Mouse (Mus musculus) induced T-regulatory cell, adult 2 months (primary cell): ENCODE measurements around the gene Hacd3.
"Not testable (repeated sequence)": the region's sequence is repeated elsewhere in the genome, so short reads cannot be mapped to it uniquely, and the experiment has no call there.

Experiments
- DNase-seq: peaks from one replicate; pipeline ENCODE4 v3.0.0-alpha.2; 2012; ENCODE audit warnings: low read depth

The Hacd3 gene

GRCm38 (mm10) chr9:65016978-65017827 lies 4.3 kb downstream of the Hacd3 start:
- DNase-seq = no peak

DNA sequence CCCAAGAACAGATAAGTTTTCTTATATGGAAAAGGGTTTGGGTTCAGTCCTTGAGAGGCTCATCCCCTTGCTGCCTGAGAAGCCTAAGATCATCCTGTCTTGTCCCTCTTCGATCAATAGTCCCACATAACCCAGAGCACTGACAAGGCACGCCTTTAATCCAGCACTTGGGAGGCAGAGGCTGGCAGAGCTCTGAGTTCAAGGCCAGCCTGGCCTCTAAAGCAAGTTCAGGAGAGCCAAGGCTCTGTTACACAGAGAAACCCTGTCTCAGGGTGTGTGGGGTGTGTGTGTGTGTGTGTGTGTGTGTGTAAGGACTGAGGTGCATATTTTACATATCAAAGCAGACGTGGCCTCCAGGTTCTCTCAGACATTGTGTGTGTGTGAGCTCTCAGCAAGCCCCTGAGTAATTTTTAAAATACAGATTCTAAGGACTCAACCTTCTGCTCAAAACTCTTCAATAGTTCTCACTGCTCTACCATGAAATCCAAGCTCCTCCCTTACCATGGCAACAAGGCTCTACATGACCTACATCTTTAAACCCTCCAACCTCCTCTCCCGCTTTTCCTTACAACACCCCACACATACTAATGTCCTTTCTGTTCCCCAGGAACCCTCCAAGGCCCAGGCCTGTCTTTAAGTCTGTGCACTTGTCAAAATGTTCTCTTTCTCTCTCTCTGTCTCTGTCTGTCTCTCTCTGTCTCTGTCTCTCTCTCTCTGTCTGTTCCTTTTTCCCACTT lies 5.1 kb downstream of the Hacd3 start:
- DNase-seq = no peak

DNA sequence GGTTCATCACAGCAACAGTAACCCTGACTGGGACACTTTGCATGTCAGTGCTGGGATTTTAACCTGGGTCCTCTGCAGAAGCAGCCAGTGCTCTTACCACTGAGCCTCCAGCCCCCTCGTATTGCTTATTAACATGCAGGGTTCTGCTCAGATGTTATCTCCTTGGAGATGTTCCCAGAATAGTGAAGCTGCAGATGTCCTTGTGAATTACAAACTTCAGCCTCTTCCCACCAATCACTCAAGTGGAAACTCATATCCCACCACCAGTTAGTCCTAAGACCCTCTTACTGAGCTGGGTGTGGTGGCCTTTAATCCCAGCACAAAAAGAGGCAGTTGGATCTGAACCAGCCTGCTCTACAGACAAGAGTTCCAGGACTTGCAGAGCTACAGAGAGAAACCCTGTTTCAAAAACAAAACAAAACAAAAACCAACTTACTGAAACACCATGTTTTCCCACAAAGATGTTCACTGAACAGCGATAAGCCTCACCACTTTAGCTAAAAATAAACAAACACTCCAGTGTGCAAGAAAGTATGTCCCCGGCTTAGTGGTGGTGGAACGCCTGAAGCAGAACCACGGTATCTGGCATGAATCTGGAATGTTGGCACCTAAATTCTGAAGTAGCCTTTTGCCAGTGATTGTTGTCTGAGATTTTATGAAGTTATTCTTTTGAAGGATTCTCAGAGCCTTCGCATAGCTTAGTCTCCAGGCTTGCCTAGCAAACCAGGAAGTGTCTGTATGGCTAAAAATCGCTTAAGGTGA lies 5.9 kb downstream of the Hacd3 start:
- no peak for DNase-seq

GRCm38 (mm10) chr9:65011304-65011703 lies 10.2 kb downstream of the Hacd3 start:
- peak; percentile 73 for DNase-seq

GRCm38 (mm10) chr9:65010632-65011031 lies 10.9 kb downstream of the Hacd3 start:
- peak; percentile 92 for DNase-seq

GRCm38 (mm10) chr9:65005737-65006136 lies 15.8 kb downstream of the Hacd3 start:
- DNase-seq = no peak

DNA sequence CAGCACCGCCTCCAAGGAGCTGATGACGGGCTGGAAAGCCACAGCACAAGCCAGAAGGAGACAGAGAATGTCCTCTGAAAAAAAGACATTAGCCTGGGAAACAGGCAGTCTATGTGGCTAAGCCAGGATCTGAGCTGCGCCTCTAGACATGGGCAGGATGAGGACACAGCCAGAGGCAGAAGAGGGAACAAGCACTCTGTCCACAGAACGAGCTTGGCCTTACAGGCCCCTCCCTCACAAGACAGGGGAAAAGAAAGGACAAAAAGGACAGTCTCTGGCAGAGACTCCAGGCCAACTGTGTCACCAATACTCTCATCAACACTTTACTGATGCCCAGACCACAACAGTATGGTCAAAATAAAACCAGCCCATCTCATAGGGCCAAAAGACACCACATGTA lies 20.0 kb downstream of the Hacd3 start:
- no peak for DNase-seq

GRCm38 (mm10) chr9:64995464-64995863 lies 26.0 kb downstream of the Hacd3 start:
- not testable (repeated sequence) for DNase-seq

DNA sequence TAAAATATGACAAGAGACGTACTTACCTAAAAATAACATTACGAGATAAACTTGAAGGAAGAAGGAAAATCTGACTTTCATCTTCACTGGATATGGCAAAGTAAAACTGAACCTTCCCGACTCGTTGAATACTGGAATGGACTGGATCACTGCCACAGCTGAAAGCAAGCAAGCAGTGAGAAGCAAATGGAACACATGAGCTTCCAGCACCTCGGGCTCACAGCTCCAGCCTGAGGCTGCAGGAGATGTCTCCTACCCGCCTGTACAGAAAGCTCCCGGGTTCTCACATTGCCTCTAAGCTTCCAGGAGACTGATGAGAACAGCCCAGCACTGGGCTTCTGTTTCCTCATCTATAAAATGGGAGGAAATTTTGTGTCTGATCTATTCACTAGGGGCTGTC lies 31.2 kb downstream of the Hacd3 start:
- DNase-seq = no peak

- no peak for DNase-seq
Observed at GRCm38 (mm10) chr9:64988443-64988842, 33.0 kb downstream of the Hacd3 start.

GRCm38 (mm10) chr9:64987651-64988050 lies 33.8 kb downstream of the Hacd3 start:
- DNase-seq = no peak

DNA sequence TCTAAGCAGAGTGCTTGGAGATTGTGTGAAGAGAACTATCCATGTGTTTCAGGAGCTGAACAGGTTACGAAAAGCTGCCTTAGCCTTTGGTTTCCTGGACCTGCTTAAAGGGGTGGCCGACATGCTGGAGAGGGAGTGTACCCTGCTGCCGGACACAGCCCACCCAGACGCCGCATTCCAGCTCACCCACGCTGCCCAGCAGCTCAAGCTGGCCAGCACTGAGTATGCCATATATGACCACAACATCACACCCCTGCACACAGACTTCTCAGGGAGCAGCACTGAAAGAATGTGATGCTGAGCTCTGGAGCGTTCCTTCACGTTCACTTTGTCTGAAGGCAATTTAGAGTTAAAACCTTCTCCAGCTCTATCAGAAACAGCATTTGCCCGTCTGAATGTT lies 35.7 kb downstream of the Hacd3 start:
- DNase-seq = no peak

DNA sequence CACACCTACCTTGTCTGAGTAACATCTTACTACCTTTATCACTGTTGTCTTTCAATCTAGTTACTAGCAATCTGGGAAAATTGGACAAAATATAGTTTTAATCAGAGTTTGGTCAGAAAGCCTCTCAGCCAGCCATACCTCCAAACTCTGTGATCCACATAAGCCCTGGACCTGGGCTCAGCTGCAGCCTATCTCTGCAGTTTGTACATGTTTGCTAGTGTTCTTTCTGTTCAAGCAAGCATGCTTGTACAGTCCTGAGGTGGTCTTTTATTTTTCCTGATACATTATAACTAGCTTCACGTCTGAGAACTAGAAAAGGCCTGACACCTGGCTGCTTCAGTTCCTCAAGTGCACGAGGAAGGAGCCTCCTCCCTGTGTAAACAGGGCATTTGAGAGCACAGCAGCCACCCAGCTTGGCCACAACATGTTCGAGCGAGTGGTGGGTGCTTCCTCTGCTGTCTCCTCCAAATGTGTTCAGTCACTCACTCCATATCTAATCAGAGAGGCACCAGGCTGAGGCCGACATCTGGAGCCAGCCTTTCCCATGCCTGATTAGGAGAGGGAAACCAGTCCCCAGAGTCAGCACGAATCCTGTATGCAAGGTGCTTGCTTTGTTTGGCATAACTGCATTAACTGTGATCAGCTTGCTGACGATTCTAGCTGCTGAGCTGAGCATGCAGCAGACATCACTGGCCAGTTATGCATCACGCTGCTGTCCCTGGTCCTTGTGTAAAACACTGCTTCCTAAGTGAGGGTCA lies 36.3 kb downstream of the Hacd3 start:
- no peak for DNase-seq

GRCm38 (mm10) chr9:64981904-64982303 lies 39.6 kb downstream of the Hacd3 start:
- no peak for DNase-seq

DNA sequence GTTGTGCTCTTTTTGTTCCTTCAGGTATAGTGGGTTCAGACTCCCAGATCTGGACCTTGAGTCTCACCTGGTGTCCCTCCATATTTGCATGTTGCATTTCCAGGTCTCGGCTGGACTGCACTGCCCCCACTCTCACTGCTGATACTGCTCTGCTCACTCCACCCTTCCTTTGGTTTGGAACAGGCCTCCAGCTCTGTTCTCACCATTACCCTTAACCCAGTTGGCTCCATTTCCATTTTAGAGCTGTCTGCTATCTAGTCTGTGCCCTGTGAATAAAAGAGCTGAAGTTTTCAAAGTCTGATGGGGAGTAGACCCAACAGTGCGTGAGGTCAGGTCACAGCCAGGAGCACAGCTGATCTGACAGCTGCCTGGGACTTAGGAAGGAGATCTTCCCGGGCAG lies 40.9 kb downstream of the Hacd3 start:
- no peak for DNase-seq

DNA sequence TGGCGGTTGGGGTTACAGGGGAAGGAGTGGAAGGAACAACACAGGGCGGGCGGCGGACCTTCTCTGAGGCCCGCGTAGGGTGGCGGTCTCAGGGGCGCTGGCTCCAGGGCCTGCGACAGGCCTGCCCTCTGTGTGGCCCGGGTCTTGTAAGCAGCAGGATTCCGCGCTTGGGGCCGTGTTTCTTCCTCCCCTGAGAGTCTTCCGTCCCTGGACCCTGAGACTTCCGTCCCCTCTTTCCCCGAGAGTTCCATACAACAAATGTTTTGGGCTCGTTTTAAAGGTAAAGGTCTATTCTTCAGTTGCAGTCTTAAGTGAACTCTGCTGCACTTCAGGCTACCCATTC lies 60.5 kb downstream of the Hacd3 start:
- no peak for DNase-seq

GRCm38 (mm10) chr9:64960117-64960977 lies 61.1 kb downstream of the Hacd3 start, which contains the start of gene Ints14:
Ints14 (plus strand) TSS chr9:64960905.
- peak; percentile 98 for DNase-seq

DNA sequence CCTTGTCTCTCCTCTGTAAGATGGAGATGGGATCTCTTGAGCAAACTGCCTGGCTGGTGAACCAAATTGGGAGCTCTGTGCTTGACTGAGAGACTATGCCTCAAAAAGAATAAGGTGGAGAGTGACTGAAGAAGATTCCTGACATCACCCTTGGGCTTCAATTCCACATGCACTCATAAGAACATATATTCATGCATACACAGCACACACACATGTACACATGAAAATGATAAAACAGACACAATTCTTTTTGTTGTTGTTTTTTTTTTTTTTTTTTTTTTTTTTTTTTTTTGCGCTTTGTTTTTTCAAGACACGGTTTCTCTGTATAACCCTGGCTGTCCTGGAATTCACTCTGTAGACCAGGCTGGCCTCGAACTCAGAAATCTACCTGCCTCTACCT lies 64.2 kb downstream of the Hacd3 start:
- DNase-seq = no peak

GRCm38 (mm10) chr9:64956337-64956736 lies 65.2 kb downstream of the Hacd3 start:
- DNase-seq = peak; percentile 67

DNA sequence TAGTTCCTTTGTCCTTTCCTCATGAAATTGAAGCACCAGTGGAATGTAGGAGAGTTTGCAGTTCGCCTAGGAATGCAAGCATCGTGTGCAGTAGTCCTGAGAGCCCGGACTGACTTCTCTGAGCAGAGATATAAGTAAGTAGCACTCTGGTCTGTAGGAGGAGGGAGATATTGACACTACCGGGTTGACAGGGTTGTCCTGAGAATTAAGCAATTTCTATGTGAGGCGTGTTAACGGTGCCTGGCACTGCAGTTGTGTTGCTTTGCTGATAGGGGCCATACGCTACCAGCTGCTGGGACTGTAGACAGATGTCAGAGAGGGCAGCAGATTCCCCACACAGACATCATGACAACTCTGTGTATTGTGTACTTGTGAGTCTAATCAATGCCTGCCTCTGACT lies 68.3 kb downstream of the Hacd3 start:
- DNase-seq = no peak

GRCm38 (mm10) chr9:64952055-64952454 lies 69.4 kb downstream of the Hacd3 start:
- DNase-seq = no peak
